Mouse (Mus musculus) liver, adult 2 months (tissue): ENCODE measurements around the gene Clptm1. TPM values are rescaled to one million over a fixed set of nuclear protein-coding genes. Genes with fewer than 3 reads are reported as not detected.
A peak's percentile ranks its signal among the peaks of the same experiment; 100 is the strongest.

ENCODE experiments used
- DNase-seq: peaks from one replicate; pipeline ENCODE4 v3.0.0-alpha.2; 2011; ENCODE audit warnings: low read depth, low spot score; ENCODE audit errors: extremely low read depth
- H3K27ac ChIP-seq: fragments of 200-500 bp; replicated peaks from 2 replicates; pipeline ENCODE4 v1.5.1; 2012; ENCODE audit warnings: low read depth, mild to moderate bottlenecking, control low read depth, inconsistent platforms, low read length; ENCODE audit not compliant: insufficient read depth
- H3K27me3 ChIP-seq: fragments of 200-500 bp; 2 replicates; pipeline ENCODE4 v1.6.1; 2012; ENCODE audit warnings: mild to moderate bottlenecking, moderate library complexity, low read length, inconsistent platforms; ENCODE audit not compliant: control insufficient read depth, insufficient read depth
- H3K36me3 ChIP-seq: fragments of 200-500 bp; 2 replicates; pipeline ENCODE4 v1.6.1; 2012; ENCODE audit warnings: low read length, inconsistent platforms; ENCODE audit not compliant: control insufficient read depth, insufficient read depth
- H3K4me1 ChIP-seq: fragments of 200-500 bp; 2 replicates; pipeline ENCODE4 v1.6.1; 2011; ENCODE audit warnings: low read length; ENCODE audit not compliant: control insufficient read depth, insufficient read depth
- H3K4me3 ChIP-seq: fragments of 200-500 bp; 2 replicates; pipeline ENCODE4 v1.5.1; 2011; ENCODE audit warnings: low read depth, mild to moderate bottlenecking, control low read depth, low read length, moderate library complexity; ENCODE audit not compliant: insufficient read depth
- H3K79me2 ChIP-seq: fragments of 200-500 bp; 2 replicates; pipeline ENCODE4 v1.6.1; 2012; ENCODE audit warnings: inconsistent platforms, mild to moderate bottlenecking, low read length, moderate library complexity; ENCODE audit not compliant: control insufficient read depth, insufficient read depth
- H3K9ac ChIP-seq: fragments of 200-500 bp; 2 replicates; pipeline ENCODE4 v1.6.1; 2012; ENCODE audit warnings: low read depth, mild to moderate bottlenecking, control low read depth, inconsistent platforms, low read length
- CTCF ChIP-seq: fragments of 200-500 bp; IDR thresholded peaks from 2 replicates; pipeline ENCODE4 v1.5.1; 2011; ENCODE audit warnings: low read depth, low read length, control low read depth
- POLR2A ChIP-seq: fragments of 200-500 bp; IDR thresholded peaks from 2 replicates; pipeline ENCODE4 v1.6.1; 2011; ENCODE audit warnings: low read length, control low read depth; ENCODE audit not compliant: insufficient read depth; ENCODE audit errors: extremely low read depth
- WGBS: fragments of 180-500 bp; shearing (Covaris S2); methylation state at CpG from one replicate; pipeline ENCODE4 v1.1.7; 2018; 5-methylcytosine and 5-hydroxymethylcytosine counted together
- polyA plus RNA-seq: library from polyadenylated mRNA; depleted of rRNA; stranded (reverse); fragments of >200 nt; gene quantifications from 2 replicates; pipeline ENCODE4 v1.2.3, GENCODE M21; 2012
- total RNA-seq: library from RNA; depleted of rRNA; stranded (reverse); fragments of >200 nt; gene quantifications from 2 replicates; pipeline ENCODE4 v1.2.3, GENCODE M21; 2014

Gene Clptm1
- total and polyA plus RNA-seq, 2 experiments, result 49.8 to 79.9 TPM

DNA sequence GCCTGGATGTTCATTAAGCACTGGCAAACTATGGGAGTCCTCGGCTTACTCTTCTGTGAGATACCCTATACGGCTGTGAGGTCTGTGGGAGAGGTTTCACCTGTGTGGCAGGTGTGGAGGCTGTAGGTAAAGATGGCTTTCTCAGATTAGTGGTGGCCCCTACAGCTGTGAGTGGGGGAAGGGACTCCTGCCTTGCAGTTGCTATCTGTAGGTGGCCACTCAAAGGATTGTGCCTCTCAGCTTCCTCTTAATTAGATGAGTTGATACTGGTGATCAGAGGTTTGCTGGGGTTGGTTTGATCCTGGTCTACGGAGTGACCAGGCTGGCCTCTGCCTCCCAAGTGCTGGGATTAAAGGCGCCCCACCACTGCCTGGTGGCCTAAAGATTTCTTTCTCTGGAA is 39.6 kb upstream of the Clptm1 start:
- Histone ChIP-seq H3K27me3 (no peaks in the 10 kb centered on the region), H3K79me2 (0 out of 2 replicates have a peak, but pooled peaks cover 3% of the 10 kb centered on the region), H3K4me1 (peaks cover 28% of the 10 kb centered on the region), H3K9ac (no peak overlapping the region), H3K27ac (no peak overlapping the region), H3K4me3 (no peak overlapping the region), H3K36me3 (peaks cover 8% of the 10 kb centered on the region; the same call in 1 of the 2 replicates)
- DNase-seq, result no peak
- WGBS, result 95% methylated on average over 4 of the region's 4 CpGs
- TF ChIP-seq POLR2A (no peak), CTCF (no peak)

- DNase-seq, result no peak
- Histone ChIP-seq H3K27ac (peak overlapping the region; percentile 86), H3K36me3 (peaks cover 3% of the 10 kb centered on the region; the same call in 1 of the 2 replicates), H3K79me2 (peaks cover 1% of the 10 kb centered on the region; the same call in 1 of the 2 replicates), H3K27me3 (no peaks in the 10 kb centered on the region), H3K9ac (peak overlapping the region; percentile 42), H3K4me3 (no peak overlapping the region), H3K4me1 (peaks cover 30% of the 10 kb centered on the region)
- no peak for TF ChIP-seq CTCF
- no peak for TF ChIP-seq POLR2A
- WGBS, result 91% methylated on average over 16 of the region's 16 CpGs
These were observed 38.2 kb upstream of the Clptm1 start for GRCm38 (mm10) chr7:19702859-19703555.

GRCm38 (mm10) chr7:19701069-19701761 is 36.4 kb upstream of the Clptm1 start:
- peak; percentile 99 for DNase-seq
- H3K4me3 ChIP-seq, result no peak overlapping the region; the same call in 1 of the 2 replicates
- H3K27ac ChIP-seq, result peak overlapping the region; percentile 84
- peak overlapping the region; percentile 68 for H3K9ac ChIP-seq
- TF ChIP-seq CTCF, result peak; percentile 85
- no peak; the same call in 1 of the 2 replicates for TF ChIP-seq POLR2A
- 9% methylated on average over 22 of the region's 22 CpGs for WGBS
- peaks cover 16% of the 10 kb centered on the region for H3K79me2 ChIP-seq
- H3K27me3 ChIP-seq, result no peaks in the 10 kb centered on the region
- peaks cover 17% of the 10 kb centered on the region for H3K36me3 ChIP-seq
- H3K4me1 ChIP-seq, result peaks cover 30% of the 10 kb centered on the region

GRCm38 (mm10) chr7:19700299-19701068 is 35.7 kb upstream of the Clptm1 start:
- Histone ChIP-seq H3K27me3 (no peaks in the 10 kb centered on the region), H3K4me3 (no peak overlapping the region), H3K27ac (peak overlapping the region; percentile 80), H3K4me1 (peaks cover 30% of the 10 kb centered on the region), H3K36me3 (peaks cover 20% of the 10 kb centered on the region), H3K9ac (peak overlapping the region; percentile 43), H3K79me2 (peaks cover 16% of the 10 kb centered on the region)
- WGBS, result 9% methylated on average over 12 of the region's 12 CpGs
- TF ChIP-seq CTCF (no peak), POLR2A (0 out of 2 replicates have a peak, but pooled peaks have one; percentile 31)
- peak; percentile 93 for DNase-seq

DNA sequence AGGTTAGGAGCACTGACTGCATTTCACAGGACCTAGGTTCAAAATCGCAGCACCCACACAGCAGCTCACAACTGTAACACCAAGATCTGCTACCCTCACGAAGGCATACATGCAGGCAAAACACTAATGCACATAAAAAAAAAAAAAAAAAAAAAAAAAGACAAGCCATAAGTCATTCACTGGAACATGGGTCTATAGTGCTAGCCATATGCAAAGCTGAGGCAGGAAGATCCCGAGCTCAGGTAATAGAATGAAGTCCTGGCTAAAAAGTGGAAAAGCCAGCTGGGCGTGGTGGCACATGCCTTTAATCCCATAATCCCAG is 35.0 kb upstream of the Clptm1 start:
- Histone ChIP-seq H3K9ac (peak overlapping the region; percentile 62; the same call in 1 of the 2 replicates), H3K4me3 (peak overlapping the region; percentile 5), H3K4me1 (peaks cover 30% of the 10 kb centered on the region), H3K27ac (peak overlapping the region; percentile 80), H3K36me3 (peaks cover 20% of the 10 kb centered on the region), H3K27me3 (no peaks in the 10 kb centered on the region), H3K79me2 (peaks cover 16% of the 10 kb centered on the region)
- TF ChIP-seq POLR2A (no peak), CTCF (no peak)
- WGBS, result 46% methylated on average over 4 of the region's 4 CpGs
- DNase-seq, result no peak
